Mouse (Mus musculus) right cerebral cortex, adult 18-20 months (tissue): ENCODE results near the gene Actbl2.

Source experiments
- DNase-seq: peaks from one replicate; pipeline ENCODE4 v3.0.0; 2022; ENCODE audit warnings: mixed read lengths

The Actbl2 gene

GRCm38 (mm10) chr13:111271868-111272267 is 17.1 kb downstream of the Actbl2 start:
- no peak for DNase-seq

DNA sequence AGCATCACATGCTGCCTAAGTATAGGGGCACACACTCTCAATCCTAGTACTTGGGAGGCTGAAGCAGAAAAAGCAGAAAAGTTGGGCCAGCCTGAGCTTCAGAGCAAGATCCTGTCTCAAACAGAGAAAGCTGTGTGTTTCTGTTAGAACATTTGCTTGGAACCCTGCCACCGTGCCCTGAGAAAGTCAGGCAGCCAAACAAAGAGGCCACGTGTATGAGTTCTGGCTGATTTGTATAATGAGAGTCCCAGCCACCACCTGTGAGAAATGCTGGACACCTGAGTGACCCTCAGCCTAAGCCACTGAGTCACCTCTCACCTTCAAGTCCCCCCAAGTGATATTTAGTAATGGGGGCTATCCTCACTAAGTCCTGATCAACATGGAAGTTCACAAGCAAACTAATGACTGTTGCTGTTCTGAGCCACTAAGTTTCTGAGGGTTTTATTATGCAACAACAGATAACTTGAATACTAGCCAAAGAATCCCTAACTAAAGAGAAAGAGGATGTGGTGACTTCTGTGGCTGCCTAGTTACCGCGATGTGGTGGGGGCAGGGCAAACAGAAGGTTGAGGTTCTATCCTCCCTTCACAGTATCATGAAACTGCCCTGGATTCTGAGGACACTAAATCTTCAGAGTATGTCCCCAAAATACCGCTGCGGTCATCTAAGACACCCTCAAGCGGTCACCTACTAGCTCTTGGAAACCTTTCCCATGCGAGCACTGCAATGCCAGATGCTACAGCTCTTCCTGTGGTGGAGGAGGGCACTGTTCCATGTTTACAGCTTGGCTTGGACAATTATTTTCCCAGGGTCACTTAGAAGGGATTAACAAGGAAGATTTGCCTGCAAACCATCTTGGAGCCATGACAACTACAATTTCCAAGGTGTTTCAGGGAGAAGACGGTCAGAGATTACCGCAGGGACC is 31.9 kb downstream of the Actbl2 start:
- peak; percentile 32 for DNase-seq

DNA sequence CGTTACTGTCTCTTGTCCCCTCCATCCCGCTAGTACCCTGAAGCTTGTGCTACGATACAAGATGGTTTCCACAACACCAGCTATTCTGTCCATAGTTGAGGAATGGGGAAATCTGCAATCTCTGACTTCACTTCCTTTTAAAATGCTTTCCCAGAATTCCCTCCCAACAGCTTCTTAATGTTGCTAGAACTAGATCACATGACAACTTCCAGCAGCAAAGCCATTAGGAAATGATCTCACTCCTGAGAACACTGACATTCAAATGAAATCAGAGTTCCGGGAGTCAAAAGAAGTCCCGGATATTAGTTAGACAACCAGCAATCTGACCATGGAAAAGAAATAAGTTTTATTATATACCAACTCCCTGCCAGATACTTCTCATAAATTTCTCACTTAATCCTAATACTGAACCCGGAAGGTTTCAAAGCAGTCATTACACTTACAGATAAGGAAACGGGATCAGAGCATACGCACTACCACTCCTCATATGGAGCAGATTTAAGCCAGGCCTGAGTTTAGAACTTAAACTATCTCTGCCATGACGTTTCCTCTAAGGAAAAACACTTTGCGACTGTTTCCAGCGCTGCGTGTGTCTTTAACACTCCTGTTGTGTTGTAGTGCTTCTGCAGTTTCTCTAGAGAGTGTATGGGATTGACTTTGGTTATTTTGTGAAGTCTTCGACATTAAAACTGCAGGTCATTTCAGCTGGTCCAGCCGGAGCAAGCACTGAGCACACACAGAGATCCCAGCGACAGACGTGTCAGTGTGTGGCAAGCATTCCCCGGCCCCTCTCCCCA is 36.5 kb downstream of the Actbl2 start:
- DNase-seq = no peak

GRCm38 (mm10) chr13:111291958-111292493 is 37.2 kb downstream of the Actbl2 start:
- peak; percentile 72 for DNase-seq

GRCm38 (mm10) chr13:111293478-111293877 is 38.7 kb downstream of the Actbl2 start:
- no peak for DNase-seq

DNA sequence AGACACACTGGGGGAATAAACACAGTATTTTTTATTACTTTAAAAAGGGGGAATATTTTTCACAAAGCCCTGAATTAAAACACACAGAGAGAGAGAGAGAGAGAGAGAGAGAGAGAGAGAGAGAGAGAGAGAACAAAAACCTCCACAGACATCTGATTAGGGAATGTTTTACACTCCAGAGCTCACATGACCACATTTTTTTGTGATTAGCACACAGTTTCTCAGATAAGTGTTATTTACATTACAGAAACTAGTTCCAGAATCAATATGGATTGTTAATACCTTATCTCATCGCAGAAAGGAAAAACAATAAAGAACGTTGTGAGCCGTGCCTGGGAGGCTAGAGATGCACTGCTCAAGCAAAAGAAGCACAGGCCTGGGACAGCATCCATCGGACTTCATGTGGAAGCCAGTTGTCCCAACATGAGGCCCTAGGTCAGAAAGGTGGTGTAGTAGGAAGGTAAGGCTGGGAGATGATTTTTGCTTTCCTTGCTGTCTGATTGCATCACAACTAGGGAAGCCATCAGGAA is 40.2 kb downstream of the Actbl2 start:
- no peak for DNase-seq

DNA sequence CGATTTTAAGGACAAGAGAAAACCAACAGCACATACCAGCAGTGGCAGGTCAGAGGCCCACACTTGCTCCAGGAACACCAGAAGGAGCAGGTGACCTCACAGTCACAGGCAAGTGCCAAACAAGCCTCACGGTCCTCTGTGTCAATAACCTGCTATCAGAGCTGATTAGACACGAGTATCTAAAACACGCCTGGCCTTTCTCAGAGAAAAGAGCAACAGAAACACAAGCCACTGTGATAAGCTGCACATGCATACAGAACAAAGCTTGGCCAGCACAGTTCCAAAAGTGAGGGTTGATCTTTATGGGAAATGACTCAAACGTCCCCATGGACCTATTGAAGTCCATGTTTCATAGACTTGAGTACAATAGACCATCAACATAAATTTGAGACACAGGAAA is 41.2 kb downstream of the Actbl2 start:
- no peak for DNase-seq

DNA sequence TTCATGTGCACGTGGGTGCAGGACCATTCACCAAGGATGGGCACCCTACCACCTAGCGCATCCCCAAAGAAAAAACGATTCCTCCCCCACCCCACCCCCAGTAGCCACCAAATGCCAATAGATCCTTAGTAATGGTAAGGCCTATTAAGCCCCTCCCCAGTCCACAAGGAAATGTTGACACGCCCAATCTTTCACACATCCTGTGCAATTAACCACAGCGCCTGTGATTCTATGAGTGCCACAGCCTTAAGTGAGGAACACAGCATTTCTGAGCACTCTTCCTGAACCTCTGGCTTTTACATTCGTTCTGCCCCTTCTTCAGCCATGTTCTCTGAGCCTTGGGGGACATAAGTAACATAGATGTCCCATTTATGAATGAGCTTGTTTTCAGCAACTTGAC is 42.8 kb downstream of the Actbl2 start:
- DNase-seq = no peak

DNA sequence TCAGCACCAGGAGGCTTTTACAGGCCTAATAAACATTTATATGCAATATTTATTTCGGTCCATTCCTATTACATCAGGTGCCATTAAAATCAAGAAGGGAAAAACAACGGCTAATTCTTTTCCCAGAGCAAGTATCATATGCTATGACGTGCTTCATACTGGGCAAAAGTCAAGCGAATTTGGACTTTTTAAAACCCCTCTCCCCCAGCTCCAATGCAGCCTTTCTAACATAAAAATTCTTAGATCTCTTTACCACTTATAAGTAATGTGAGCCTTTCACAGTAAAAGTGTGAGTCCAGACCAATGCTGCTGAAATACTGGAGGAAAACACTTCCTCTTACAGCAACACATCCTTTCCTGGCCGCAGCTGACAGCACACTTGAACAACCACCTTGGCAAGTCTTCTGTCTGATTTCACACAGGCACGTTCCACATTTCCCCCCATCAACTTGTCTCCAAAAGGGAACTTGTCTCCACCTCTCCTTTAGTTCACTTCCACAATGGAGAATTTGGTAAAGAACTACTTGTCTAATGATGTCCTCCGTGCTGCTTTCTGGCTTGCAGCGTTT is 44.4 kb downstream of the Actbl2 start:
- DNase-seq = no peak

GRCm38 (mm10) chr13:111300846-111301245 is 46.0 kb downstream of the Actbl2 start:
- no peak for DNase-seq

DNA sequence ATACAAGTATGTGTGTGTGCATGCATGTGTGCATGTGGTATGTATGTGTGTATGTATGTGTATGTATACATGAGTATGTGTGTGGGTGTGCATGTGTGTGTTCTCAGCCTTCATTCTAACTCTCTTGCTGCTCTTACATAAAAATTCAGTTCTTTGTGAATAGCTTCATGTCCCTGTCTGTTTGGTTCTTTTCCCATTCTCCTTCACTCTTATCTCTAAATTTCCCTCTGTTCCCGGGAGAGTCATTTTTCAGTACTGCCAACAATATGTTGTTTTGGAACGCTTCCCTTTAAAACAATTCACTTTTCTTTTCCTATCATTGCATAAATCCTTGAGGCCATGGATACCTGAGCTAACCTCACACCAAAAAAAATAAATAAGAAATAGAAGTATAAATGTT is 46.6 kb downstream of the Actbl2 start:
- DNase-seq = no peak

DNA sequence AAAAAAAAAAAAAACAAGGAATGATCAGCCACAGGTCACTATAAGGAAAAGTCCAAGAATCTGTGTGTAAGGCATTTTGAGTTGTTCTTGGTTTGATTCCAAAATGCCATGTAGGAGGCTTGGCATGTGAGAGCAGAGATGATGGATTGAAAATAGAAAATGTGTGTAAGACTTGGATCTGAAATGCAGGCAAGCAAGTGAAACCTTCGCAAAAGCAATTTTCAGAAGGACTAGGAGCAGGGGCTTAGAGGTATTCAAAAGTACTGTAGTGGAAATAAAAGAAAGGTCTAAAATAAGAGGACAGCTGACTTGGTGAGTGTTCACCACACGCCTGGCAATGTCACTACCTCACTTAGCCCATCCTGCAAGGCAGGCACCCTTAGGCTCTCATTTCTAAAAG is 49.4 kb downstream of the Actbl2 start:
- DNase-seq = peak; percentile 25

DNA sequence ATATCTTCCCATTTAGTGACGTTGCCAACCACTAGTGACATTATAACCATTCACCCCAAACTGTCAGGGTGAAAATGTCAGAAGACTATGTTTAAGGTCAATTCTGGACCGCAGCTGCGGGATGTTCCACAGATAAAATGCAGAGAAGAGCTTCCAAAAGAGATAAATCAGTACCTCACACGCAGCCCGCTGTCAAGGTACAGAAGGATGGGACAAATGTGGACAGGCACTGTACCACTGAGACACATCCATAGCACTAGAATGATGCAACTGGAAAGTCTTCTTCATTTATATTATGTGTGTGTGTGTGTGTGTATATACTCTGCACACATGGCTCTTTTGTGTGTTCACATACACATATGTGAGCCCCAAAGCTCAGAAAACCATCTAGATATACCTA is 49.9 kb downstream of the Actbl2 start:
- DNase-seq = no peak
